Mouse (Mus musculus): ENCODE results near the gene Vav3.

The Vav3 gene

GRCm38 (mm10) chr3:109573549-109574146, 233.2 kb downstream of the Vav3 start:
- intact Hi-C loops (cut with DNase I), result no loop called here

GRCm38 (mm10) chr3:109574161-109574560, 233.7 kb downstream of the Vav3 start:
- intact Hi-C loops (cut with DNase I), result no loop called here

GRCm38 (mm10) chr3:109578347-109578746, 237.9 kb downstream of the Vav3 start:
- intact Hi-C loops (cut with DNase I), result no loop called here

- intact Hi-C loops (cut with DNase I), result no loop called here
Observed at GRCm38 (mm10) chr3:109578983-109579382, 238.5 kb downstream of the Vav3 start.

GRCm38 (mm10) chr3:109585946-109586345, 245.5 kb downstream of the Vav3 start:
- intact Hi-C loops (cut with DNase I), result no loop called here

GRCm38 (mm10) chr3:109592970-109593369, 252.5 kb downstream of the Vav3 start:
- intact Hi-C loops (cut with DNase I), result no loop called here

GRCm38 (mm10) chr3:109596084-109596483, 255.6 kb downstream of the Vav3 start:
- intact Hi-C loops (cut with DNase I), result no loop called here

GRCm38 (mm10) chr3:109600699-109601451, 260.4 kb downstream of the Vav3 start:
- intact Hi-C loops (cut with DNase I), result no loop called here

GRCm38 (mm10) chr3:109602753-109603152, 262.3 kb downstream of the Vav3 start:
- intact Hi-C loops (cut with DNase I), result no loop called here

- intact Hi-C loops (cut with DNase I), result no loop called here
Observed at GRCm38 (mm10) chr3:109606121-109606520, 265.7 kb downstream of the Vav3 start.

GRCm38 (mm10) chr3:109621721-109622120, 281.3 kb downstream of the Vav3 start:
- intact Hi-C loops (cut with DNase I), result no loop called here

- intact Hi-C loops (cut with DNase I), result no loop called here
Observed at GRCm38 (mm10) chr3:109622361-109622760, 281.9 kb downstream of the Vav3 start.

GRCm38 (mm10) chr3:109622816-109623215, 282.4 kb downstream of the Vav3 start:
- intact Hi-C loops (cut with DNase I), result no loop called here

- intact Hi-C loops (cut with DNase I), result no loop called here
Observed at GRCm38 (mm10) chr3:109623770-109624169, 283.3 kb downstream of the Vav3 start.

- intact Hi-C loops (cut with DNase I), result no loop called here
Observed at GRCm38 (mm10) chr3:109636045-109636444, 295.6 kb downstream of the Vav3 start.

- intact Hi-C loops (cut with DNase I), result no loop called here
Observed at GRCm38 (mm10) chr3:109639386-109639785, 298.9 kb downstream of the Vav3 start.

- intact Hi-C loops (cut with DNase I), result no loop called here
Observed at GRCm38 (mm10) chr3:109640796-109641195, 300.3 kb downstream of the Vav3 start.

- intact Hi-C loops (cut with DNase I), result no loop called here
Observed at GRCm38 (mm10) chr3:109648242-109648641, 307.8 kb downstream of the Vav3 start.

GRCm38 (mm10) chr3:109651479-109651878, 311.0 kb downstream of the Vav3 start:
- intact Hi-C loops (cut with DNase I), result no loop called here

- intact Hi-C loops (cut with DNase I), result no loop called here
Observed at GRCm38 (mm10) chr3:109652860-109653631, 312.6 kb downstream of the Vav3 start.

- intact Hi-C loops (cut with DNase I), result no loop called here
Observed at GRCm38 (mm10) chr3:109654386-109654785, 313.9 kb downstream of the Vav3 start.

- intact Hi-C loops (cut with DNase I), result no loop called here
Observed at GRCm38 (mm10) chr3:109671716-109672115, 331.3 kb downstream of the Vav3 start.
